Mouse (Mus musculus): ENCODE data around the gene Zbtb18. TPM values are rescaled to one million over a fixed set of nuclear protein-coding genes. Genes with fewer than 3 reads are reported as not detected.

The Zbtb18 gene
- 44.6 and 55.6 TPM in 2 replicates for total RNA-seq (2017)

DNA sequence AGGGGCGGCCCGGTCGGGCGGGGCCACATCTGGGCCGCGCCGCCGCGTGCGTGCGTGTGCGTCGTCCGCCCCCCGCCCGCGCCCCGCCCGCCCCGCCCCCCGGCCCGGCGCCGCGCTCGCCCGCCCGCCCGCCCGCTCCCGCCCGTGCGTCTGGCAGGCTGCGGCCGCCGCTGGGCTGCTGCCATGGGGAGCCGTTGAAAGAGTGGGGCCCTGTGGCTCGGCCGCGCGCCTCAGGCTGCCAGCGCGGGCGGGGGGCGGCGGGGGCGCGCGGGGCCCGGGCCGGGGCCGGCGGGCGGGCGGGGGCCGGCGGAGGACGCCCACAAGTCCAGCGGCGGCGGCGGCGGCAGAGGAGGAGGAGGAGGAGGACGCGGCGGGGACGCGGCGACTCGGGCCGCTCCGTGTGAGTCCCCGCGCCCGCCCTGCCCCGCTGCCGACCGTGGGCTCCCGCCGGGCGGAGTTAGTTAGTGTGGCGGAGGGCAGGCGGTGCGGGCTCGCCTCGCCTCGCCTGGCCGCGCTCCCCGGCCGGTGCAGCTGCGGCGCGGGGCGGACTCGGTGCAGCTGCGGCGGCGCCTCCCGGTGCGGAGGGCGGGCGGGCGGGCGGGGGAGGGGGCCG lies at the start of gene Zbtb18:
Zbtb18 (plus strand) TSS at position 156 of the 613 bp plus-strand sequence.
- ATAC-seq (replicated peaks; ENCODE audit: low read depth, poor library complexity, severe bottlenecking): no peak

DNA sequence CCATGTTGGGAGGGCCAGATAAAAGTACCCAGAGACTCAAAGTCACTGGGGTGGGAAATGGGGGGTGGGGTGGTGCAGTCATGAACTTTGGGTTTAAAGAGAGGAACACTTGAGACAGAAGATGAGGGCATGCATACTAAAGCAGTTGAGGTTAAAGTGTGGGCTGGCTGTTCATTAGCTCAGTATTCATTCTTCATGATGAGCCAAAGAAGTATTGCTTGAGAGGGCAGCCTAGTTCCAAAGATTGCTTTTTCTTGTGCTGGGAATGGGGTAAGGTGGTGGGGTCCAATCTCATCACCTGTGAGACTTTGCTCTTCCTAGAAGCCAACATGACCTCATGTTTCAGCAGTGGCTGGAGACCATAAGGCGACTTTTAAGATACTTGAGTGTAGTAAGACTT lies 44.7 kb upstream of the Zbtb18 start:
- ATAC-seq (replicated peaks; ENCODE audit: low read depth, poor library complexity, severe bottlenecking): no peak

DNA sequence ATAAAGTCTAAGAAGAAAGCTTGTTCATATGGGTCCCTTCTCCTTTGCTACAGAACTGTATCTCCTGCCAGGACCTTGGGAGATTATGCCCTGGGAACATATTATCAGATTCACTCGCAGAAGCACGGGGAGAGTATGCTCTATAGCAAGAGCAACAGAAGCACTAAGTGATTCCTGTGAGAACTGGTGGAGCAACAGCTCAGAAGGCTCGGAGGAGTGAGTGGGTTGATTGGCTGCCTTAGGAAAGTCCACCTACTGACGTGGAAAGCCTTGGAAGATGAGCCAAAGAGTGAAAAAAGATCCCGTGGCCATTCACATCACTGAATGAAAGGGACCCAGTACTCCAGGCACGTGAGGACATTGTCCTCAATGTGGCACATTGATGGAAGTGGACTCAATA lies 37.0 kb upstream of the Zbtb18 start:
- ATAC-seq (replicated peaks; ENCODE audit: low read depth, poor library complexity, severe bottlenecking): no peak

DNA sequence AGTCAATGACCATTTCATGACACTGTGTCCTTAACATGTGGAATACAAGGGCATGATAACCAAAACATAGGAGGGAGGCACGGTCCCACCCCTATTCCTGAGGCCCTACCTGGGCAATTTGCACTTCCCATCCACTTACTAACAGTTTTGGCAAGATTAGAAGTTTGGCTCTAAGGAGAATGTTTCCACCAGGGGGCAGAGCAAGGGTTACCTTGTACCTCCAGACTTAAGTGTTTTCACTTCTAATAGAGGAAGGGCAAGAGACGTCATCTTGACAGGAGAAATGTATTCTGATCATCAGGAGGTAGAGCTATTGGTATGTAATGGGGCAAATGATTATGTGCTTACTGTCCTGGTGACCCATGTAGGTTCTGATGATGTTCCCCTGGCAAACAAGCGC lies 33.5 kb upstream of the Zbtb18 start:
- peak; percentile 81 for ATAC-seq (replicated peaks; ENCODE audit: low read depth, poor library complexity, severe bottlenecking)

DNA sequence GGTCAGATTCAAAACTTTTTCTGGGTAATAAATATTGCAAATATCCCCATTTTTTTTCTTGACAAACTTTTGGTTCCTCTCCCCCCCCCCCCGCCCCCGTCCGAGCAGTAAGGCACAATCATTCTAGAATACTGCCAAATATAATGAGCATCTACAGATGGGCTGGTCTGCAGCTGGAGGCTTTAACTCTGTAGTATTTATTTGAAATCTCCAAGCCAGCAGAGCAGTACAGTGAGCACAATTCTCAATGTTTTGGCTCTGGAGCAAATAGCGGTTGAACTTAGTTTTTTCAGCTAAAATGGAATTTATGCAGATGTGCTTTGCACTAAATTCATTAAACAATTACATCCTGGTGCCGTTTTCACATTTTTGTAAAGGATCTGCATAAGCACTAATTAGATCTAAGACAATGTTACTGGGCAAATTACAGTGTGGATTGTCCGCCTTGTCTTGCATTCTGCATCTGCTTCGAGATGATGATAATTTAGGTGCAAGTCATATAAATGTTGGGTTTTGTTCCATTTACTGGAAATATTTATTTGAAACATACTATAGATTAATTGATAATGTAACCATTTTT lies 31.3 kb upstream of the Zbtb18 start:
- no peak for ATAC-seq (replicated peaks; ENCODE audit: low read depth, poor library complexity, severe bottlenecking)

DNA sequence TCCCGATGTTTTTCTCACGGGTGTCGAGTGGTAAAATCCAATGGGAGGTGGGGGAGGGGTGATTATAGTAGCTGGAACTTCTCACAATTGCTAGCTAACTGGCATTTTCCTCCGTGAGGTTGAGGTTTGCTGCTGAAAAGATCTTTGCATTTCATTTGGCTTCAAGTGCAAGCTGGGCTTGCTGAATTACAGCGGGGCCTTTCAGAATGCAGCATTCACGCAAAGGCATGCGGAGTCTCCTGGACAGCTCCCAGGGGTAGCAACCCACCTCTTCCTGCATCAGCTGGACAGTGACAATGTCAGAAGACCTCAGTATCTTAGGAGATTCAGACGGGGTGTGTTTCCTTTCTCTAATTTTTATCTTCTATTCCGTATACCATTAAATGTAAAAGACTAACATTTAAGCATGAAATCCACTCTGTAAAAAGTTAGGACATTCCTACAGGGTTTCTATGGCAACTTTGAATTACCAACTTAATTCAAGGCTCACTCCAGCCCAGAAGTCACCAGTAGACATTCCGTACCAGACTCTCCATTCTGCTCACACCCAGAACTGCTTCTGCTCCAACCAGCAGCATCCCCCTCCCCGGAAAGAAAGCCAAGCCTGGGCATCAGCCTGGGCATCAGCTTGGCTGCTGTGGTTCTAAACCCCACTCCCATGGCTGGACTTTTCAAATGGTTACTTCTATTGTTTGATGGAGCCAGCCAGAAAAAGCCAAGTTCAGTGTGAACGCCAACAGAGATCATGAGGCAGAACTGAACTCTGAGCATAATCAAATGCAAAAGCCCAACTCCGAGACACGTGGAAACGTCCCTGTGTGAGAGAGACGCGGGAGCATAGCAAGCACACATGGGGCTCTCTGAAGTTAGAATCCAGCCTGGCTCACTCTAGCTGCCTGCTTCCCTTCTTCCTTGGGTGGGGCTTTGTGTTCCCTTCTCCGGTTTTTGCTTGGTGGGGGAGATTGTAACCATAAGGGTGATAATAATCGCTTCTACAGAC lies 30.5 kb upstream of the Zbtb18 start:
- ATAC-seq (replicated peaks; ENCODE audit: low read depth, poor library complexity, severe bottlenecking): no peak

DNA sequence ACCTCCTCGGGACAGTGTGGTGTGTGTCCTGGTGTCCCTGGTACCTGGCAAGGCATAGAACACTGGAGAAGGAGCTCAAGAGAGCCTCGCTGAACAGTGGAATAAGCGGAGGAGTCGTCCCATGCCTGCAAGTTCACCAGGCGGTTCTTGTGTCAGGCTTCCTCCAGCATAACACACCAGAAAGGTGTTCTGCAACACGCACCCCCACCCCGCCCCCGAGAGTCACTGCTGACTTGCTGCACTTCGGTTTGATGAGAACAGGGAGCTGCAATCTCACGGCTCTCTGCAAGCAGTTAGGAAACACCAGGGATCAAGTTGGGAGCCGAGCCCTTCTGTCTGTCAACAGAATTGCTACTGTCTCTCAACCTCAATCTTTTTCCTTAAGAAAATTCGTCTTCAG lies 22.8 kb upstream of the Zbtb18 start:
- no peak for ATAC-seq (replicated peaks; ENCODE audit: low read depth, poor library complexity, severe bottlenecking)

DNA sequence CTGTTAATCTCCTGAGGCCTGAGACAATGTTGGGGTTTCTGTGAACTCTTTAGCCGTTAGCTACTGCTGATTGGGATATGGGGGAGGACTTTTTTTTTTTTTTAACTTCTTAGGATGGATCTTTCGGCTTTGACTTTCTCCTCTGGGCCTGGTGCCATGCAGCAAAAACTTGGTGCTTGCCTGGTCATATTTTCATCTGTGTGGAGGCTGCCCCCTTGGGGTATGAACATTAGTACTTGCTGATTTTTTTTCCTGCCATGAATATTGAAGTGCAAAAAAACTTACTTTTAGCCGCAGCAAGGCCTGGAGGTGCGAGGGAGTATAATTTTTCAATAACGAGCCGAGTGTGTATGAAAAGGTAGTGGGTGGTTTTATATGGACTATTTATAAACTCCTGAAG lies 22.0 kb upstream of the Zbtb18 start:
- ATAC-seq (replicated peaks; ENCODE audit: low read depth, poor library complexity, severe bottlenecking): no peak

DNA sequence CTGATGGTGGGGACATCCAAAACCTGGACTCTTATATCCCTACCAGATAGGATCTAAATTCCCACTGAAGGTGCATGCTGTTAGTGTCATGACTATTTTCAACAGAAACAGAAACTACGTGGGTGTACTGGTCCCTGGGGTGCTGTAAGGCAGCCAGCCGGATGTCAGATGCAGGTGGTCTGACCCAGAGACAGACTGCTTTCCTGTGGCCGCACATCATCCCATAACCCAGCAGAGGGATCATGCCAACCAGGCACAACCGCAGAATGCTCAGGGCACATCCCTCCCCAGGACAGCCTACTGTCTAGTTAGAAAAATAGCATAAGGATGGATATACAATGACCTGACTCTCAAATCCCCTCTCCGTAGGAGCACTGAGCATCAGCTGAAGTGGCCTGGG lies 14.3 kb upstream of the Zbtb18 start:
- no peak for ATAC-seq (replicated peaks; ENCODE audit: low read depth, poor library complexity, severe bottlenecking)

DNA sequence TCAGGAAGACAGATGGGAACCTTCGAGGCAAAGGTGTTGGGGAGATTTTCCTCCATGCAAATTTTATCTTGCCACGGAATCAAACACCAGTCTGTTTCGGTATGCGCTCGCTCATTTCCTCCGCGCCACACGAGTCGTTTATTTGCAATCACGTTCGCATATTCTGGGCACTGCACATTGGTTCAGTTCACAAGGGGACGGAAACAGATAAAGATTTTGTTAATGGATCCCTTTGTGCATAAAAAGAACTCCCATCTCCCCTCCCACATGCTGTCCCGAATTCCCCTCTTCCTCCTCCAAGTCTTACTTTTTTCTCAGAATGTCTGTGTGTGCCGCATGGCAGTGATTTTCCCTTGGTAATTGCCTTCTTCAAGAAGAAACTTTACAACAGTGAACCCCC lies 13.8 kb upstream of the Zbtb18 start:
- no peak for ATAC-seq (replicated peaks; ENCODE audit: low read depth, poor library complexity, severe bottlenecking)

DNA sequence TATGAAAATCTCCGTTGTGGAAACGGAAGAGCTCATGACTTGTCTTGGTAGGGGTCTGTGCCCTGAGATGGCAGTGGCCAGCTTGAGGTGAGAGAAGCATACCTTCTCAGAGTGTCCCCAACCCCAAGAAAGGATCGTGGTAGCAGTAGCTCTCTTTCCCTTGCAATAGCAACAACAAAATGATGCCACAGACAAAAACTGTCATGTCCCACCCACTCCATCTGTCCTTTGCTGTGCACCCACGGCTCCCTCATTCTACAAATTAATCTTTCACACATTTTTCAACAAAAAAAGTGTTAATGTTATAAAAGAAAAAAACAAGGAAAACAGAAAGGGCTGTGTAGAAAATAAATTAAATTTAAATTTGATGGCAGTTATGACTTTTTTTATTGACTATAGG lies 13.1 kb upstream of the Zbtb18 start:
- ATAC-seq (replicated peaks; ENCODE audit: low read depth, poor library complexity, severe bottlenecking): no peak

DNA sequence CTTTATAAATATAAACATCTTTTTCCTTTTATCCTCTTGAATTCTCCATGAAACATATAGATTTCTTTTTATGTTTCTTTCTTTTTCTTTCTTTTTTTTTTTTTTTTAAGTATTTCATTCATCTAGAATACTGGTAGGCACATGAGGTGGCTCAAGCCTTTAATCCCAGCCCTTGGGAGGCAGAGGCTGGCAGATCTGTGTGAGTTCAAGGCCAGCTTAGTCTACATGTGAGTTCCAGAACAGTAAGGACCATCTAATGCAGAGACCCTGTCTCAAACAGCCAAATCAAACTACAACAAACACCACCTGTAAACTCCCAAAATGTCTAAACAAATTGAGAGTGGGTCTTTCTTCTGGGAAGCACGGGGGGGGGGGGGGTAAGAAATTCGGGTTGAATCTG lies 1.7 kb upstream of the Zbtb18 start:
- no peak for ATAC-seq (replicated peaks; ENCODE audit: low read depth, poor library complexity, severe bottlenecking)

DNA sequence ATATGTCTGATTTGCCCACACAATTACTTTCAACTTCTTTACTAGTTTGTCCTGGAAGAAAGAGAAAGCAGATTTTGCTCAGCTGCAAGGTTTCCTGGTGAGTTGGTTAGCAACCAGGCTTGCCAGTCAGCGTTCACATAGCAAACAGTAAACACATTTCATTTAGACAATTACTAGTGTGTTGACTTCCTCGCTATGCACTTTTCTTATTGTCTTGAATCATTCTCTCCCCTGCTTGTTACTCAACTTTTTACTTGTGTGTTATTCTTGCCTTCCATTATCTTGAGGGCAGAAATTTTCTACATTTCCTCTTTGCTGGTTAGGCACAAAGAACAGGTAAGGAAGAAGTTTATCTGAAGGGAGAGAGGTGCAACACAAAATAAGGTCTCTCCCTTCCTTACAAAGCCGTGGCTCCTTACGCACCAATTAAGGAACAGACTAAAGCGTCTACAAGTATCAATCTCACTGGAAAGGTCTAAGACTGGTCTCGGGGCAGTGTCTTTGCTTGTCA lies 1.1 kb upstream of the Zbtb18 start:
- no peak for ATAC-seq (replicated peaks; ENCODE audit: low read depth, poor library complexity, severe bottlenecking)

DNA sequence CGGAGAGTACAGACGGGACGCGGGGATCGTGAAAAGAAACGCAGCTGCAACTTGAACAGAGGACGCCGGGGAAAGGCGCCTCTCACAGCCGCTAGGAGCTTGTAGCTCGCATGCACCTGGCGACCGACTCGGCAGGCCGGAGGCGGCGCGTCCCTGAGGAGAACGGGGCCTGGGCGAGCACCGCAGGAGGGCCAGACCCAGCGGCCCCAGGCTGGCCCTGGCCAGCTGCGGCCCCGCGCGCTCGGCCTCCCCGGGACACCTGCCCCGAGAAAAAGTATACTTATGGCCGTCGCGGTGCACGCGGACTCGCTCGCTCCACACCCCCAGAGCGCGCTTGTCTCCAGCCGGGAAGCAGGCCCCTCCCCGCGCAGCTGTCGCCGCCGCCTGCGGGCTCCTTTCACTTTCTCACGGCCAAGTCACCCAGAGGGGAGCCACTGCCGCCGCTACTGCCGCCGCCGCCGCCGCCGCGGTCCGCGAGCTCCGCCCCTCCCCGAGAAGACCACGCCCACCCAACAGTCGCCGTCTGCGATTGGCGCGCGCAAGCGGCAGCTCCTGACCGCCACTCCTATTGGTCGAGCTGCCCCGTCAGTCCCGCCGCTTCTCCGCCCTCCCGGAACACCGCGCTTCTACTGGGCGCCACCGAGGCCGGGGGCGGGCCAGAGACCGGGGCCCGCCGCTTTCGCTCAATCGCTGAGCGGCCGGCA lies 507 bp upstream of the Zbtb18 start:
- ATAC-seq (replicated peaks; ENCODE audit: low read depth, poor library complexity, severe bottlenecking): peak; percentile 83

DNA sequence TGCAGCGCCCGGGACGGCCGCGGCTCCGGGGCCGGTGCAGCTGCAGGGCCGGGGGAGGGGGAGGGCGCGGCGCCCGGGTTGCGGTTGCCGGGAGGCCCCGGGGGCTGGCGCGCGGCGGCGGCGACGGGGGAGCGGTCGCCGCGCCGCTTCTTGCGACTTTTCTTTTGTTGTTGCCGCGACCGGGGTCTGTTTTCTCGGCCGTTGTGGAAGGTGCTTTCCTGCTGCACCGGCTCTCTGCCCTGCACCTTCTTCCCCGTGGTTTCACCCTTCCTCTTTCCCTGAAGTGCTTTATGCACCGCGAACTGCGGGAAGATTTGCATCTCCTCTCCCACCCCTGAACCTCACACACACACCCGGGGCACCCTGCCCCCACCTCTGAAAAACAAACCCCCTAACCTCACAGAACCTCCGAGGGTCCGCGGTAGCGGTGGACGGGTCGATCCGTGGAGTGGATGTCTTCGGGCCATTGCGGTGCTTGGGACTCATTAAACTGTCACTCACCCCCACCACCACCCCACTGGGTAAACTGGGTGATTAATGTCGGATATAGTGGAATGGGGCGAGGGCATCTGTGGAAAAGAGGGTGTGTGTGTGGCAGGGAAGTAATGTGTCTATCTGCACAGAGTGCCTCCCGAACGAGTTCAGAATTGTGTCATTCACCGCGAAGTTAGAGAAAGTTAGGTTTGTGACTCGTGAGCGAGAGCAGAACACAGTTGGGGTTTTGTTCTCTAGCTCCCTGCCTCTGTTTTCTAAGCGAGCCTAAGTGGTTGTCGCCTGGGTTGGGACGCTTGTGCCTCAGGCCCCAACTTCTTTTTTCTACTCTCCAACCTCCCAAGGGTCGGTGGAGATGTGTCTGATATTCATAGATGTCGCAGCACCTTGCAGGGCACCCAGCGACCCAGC lies 921 bp downstream of the Zbtb18 start:
- ATAC-seq (replicated peaks; ENCODE audit: low read depth, poor library complexity, severe bottlenecking): peak; percentile 33

DNA sequence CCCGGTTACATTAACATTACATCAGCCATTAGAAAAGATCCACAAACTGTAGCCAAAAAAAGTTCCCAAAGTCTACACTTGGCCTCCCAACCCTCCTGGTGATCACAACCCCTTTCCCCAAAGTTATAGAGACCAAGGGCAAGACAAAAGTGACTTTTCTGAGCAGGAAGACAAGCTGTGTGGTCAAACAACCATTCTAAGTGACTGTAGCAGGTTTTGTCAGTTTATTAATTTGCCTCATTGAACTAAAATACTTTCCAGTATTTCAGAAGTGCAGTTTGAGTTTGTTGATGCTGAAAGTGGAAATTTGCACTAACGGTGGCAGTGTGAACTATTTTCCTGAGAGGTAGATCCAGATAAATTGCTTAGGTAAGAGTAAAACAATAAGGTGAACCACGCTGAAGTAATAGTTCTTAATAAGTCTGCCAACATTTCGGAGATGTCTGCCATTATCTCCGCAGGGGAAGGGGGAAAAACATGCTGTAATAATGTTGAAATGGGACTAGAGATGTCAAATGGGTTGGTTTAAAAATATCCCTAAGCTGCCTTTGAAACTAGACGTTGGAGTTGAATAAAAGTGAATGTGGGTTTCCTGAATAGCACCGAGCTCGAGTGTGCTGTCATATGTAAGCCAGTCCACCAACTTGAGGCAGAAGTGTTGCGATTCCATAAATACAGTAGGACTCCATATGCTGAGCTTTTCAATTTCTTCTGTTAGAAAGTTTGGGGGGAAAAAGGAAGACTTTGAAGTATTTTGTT lies 1.8 kb downstream of the Zbtb18 start:
- no peak for ATAC-seq (replicated peaks; ENCODE audit: low read depth, poor library complexity, severe bottlenecking)

DNA sequence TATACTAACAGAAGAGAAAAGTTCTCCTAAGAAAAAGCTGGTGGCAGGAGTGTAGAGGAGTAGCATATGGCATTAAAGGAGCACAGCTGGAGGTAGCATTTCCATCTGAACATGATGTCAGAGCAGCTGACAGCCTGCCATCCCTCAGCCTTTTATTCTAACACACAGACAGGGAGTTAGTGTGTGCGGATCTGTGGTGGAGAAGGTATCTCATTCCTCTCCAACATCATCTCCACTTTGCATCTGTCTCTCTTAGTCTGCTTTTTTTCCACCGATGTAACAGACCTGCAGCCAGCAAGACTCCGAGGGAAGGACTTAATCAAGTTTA lies 2.3 kb downstream of the Zbtb18 start:
- ATAC-seq (replicated peaks; ENCODE audit: low read depth, poor library complexity, severe bottlenecking): no peak

DNA sequence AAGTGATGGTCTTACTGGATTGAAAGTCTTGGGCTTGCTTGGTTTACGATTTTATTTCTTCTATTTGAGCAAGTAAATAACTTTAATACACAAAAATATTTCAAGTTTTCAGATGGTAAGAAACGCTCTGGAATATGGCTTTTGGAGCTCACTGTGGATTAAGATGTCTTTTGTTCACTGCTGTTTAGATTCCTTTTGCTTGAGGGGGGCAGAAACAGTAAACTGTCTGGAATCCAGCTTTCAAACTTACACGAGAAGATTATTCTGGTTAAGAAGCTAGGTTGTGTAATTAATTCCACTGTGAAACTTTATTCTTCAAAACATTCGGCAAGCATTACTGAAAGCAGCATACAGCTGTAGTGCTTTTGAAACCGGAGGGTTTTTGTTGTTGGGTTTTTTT lies 2.8 kb downstream of the Zbtb18 start:
- ATAC-seq (replicated peaks; ENCODE audit: low read depth, poor library complexity, severe bottlenecking): no peak
